Mouse (Mus musculus) thymus, adult 2 months (tissue): ENCODE measurements around the gene Slc16a5.

Source experiments
- CTCF ChIP-seq: fragments of 200-500 bp; IDR thresholded peaks from 2 replicates; pipeline ENCODE4 v1.5.1; 2012; ENCODE audit warnings: mild to moderate bottlenecking, control low read depth, low read length, moderate library complexity, borderline replicate concordance; ENCODE audit not compliant: control insufficient read depth, poor library complexity, insufficient read depth; ENCODE audit errors: extremely low read depth
- POLR2A ChIP-seq: fragments of 200-500 bp; IDR thresholded peaks from 2 replicates; pipeline ENCODE4 v1.6.1; 2012; ENCODE audit warnings: mild to moderate bottlenecking, low read length, control low read depth, moderate library complexity; ENCODE audit not compliant: control insufficient read depth, poor library complexity, insufficient read depth; ENCODE audit errors: extremely low read depth

- TF ChIP-seq POLR2A (no peak), CTCF (peak; percentile 8; the same call in 1 of the 2 replicates)
Observed at GRCm38 (mm10) chr11:115427482-115428331, 34.6 kb upstream of the Slc16a5 start.
